Mouse (Mus musculus): Measurements from ENCODE around the gene Bmp8b. TPM values are rescaled to one million over a fixed set of nuclear protein-coding genes. Genes with fewer than 3 reads are reported as not detected.
"Not testable (repeated sequence)": the region's sequence is repeated elsewhere in the genome, so short reads cannot be mapped to it uniquely, and the experiment has no call there.

Bmp8b gene
- total and polyA plus RNA-seq, 3 experiments, result 0.05 TPM; not detected in 2

DNA sequence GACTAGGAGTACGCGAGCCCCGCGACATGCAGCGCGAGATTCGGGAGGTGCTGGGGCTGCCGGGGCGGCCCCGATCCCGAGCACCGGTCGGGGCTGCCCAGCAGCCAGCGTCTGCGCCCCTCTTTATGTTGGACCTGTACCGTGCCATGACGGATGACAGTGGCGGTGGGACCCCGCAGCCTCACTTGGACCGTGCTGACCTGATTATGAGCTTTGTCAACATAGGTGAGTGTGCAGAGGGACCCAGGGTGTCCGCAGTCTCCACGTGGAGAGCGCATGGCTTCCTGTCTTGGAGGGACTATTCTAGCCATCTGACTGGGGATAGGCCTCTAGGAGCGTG is 456 bp downstream of the Bmp8b start:
- no peak overlapping the region for H3K4me3 ChIP-seq (ENCODE audit: low read depth, low read length)
- TF ChIP-seq GATA2 (IDR thresholded peaks at IDR 0.05; ENCODE audit: borderline replicate concordance, low read depth, low read length), result no peak
- no peak for TF ChIP-seq TAL1 (conservative IDR thresholded peaks at IDR 0.05; ENCODE audit: low read depth, low read length)
- no peak for TF ChIP-seq POLR2AphosphoS5 (IDR thresholded peaks at IDR 0.05; ENCODE audit: insufficient replicate concordance, low read depth, low read length)
- TF ChIP-seq CTCF (IDR thresholded peaks at IDR 0.05; ENCODE audit: low read depth, low read length), result no peak
- no peak for TF ChIP-seq GATA1 (IDR thresholded peaks at IDR 0.05; ENCODE audit: borderline replicate concordance, low read length)
- peaks cover 5% of the 10 kb centered on the region; the same call in 1 of the 2 replicates for H3K27me3 ChIP-seq (ENCODE audit: insufficient read depth, low read length)
- H3K9me3 ChIP-seq (replicated peaks), result no peaks in the 10 kb centered on the region
- ATAC-seq (ENCODE audit: extremely low read depth, insufficient number of reproducible peaks, low FRiP score, poor library complexity, severe bottlenecking) (no peak), DNase-seq (ENCODE audit: low spot score) (no peak)
- no peaks in the 10 kb centered on the region for H3K36me3 ChIP-seq (replicated peaks)
- no peaks in the 10 kb centered on the region for H3K4me1 ChIP-seq (ENCODE audit: insufficient read depth, low read depth, low read length)

DNA sequence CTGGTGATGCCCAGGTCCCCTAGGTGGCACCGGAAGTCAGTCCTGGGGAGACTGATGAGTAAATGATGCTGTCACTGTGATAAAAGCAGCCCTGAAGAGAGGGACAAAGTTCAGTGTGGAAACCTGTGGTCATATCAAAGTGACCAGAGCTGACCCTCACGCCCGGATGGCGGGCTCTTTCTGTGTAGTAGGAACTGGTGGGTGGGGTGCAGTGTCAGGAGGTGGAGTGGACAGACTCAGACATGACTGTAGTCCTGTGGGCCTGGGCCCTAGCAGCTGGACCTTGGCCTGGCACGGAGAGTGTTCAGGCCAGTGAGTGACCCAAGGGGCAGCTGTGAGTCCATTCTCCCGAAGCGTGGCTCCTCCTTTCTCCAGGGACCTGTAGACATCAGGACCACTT is 964 bp downstream of the Bmp8b start:
- not testable (repeated sequence) for H3K27me3 ChIP-seq (ENCODE audit: insufficient read depth, low read length); H3K4me3 ChIP-seq (ENCODE audit: low read depth, low read length); H3K36me3 ChIP-seq (replicated peaks); ATAC-seq (ENCODE audit: extremely low read depth, insufficient number of reproducible peaks, low FRiP score, poor library complexity, severe bottlenecking); H3K4me1 ChIP-seq (ENCODE audit: insufficient read depth, low read depth, low read length); H3K9me3 ChIP-seq (replicated peaks); DNase-seq (ENCODE audit: low spot score)

DNA sequence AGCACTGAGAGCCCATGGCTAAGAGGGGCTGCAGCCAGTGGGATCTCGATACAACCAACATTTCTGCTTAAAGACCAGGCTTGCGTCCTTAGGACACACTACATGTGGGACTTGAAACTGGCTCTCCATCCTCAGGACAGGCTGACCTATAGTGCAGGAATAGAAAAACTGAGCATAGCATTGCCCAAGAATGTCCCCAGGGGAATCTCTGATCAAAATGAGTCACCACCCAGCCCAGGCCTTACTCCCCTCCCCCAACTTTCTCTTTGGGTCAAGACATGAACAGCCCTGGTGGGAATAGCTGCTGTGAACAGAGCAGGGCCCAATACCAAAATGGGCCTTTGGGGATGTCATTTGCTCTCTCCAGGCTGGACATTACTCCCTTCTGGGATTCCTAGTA is 1.9 kb downstream of the Bmp8b start:
- Histone ChIP-seq H3K27me3 (ENCODE audit: insufficient read depth, low read length) (peaks cover 10% of the 10 kb centered on the region; the same call in 1 of the 2 replicates), H3K36me3 (replicated peaks) (no peaks in the 10 kb centered on the region), H3K4me3 (ENCODE audit: low read depth, low read length) (no peak overlapping the region), H3K9me3 (replicated peaks) (no peaks in the 10 kb centered on the region), H3K4me1 (ENCODE audit: insufficient read depth, low read depth, low read length) (no peaks in the 10 kb centered on the region)
- ATAC-seq (ENCODE audit: extremely low read depth, insufficient number of reproducible peaks, low FRiP score, poor library complexity, severe bottlenecking) (no peak), DNase-seq (ENCODE audit: low spot score) (no peak)
- TF ChIP-seq POLR2AphosphoS5 (IDR thresholded peaks at IDR 0.05; ENCODE audit: insufficient replicate concordance, low read depth, low read length) (no peak), CTCF (IDR thresholded peaks at IDR 0.05; ENCODE audit: low read depth, low read length) (no peak), TAL1 (conservative IDR thresholded peaks at IDR 0.05; ENCODE audit: low read depth, low read length) (no peak), GATA1 (IDR thresholded peaks at IDR 0.05; ENCODE audit: borderline replicate concordance, low read length) (no peak), GATA2 (IDR thresholded peaks at IDR 0.05; ENCODE audit: borderline replicate concordance, low read depth, low read length) (no peak)

DNA sequence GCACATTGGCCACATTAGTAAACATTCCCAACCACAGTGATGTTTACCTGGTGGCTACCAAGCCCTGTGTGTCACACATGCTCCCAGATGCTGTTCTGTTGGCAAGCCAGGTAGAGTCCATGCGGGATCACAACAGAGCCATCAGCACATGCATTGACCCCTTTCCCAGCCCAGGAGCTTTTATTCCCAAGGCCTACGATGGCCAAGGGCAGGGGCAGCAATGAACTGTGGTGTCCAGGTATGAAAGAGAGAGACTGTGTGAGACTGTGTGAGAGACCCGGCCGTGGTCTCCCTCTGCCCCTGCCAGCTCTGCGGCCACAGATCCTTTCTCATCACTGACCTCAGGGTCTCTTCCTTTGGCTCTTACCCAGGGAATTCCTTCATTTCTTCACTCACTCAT is 3.1 kb downstream of the Bmp8b start:
- Histone ChIP-seq H3K4me3 (ENCODE audit: low read depth, low read length) (no peak overlapping the region), H3K4me1 (ENCODE audit: insufficient read depth, low read depth, low read length) (no peaks in the 10 kb centered on the region; the same call in 1 of the 2 replicates), H3K27me3 (ENCODE audit: insufficient read depth, low read length) (peaks cover 12% of the 10 kb centered on the region; the same call in 1 of the 2 replicates), H3K9me3 (replicated peaks) (no peaks in the 10 kb centered on the region), H3K36me3 (replicated peaks) (no peaks in the 10 kb centered on the region)
- no peak for ATAC-seq (ENCODE audit: extremely low read depth, insufficient number of reproducible peaks, low FRiP score, poor library complexity, severe bottlenecking)
- DNase-seq (ENCODE audit: low spot score), result no peak
- TF ChIP-seq GATA1 (IDR thresholded peaks at IDR 0.05; ENCODE audit: borderline replicate concordance, low read length), result no peak
- TF ChIP-seq CTCF (IDR thresholded peaks at IDR 0.05; ENCODE audit: low read depth, low read length), result no peak
- TF ChIP-seq POLR2AphosphoS5 (IDR thresholded peaks at IDR 0.05; ENCODE audit: insufficient replicate concordance, low read depth, low read length), result no peak

DNA sequence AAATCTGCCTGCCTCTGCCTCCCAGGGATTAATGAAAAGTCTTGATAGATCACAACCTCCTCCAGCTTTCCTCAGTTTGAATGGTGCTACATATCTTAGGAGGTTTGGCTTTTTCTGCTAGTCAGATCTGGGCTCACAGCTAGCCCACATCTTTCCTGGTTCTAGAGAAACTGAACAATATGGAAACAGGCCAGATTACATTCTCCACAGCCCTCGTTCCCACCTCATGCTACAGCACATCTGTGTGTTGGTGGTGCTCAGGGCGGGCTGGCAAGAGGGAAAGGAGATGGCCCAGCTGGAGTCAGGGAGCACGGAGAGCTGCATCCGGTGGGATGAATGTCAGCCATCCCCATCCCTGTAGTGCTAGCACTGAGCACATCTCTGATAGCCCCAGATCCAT is 5.8 kb downstream of the Bmp8b start:
- H3K36me3 ChIP-seq (replicated peaks), result no peaks in the 10 kb centered on the region
- peaks cover 14% of the 10 kb centered on the region; the same call in 1 of the 2 replicates for H3K27me3 ChIP-seq (ENCODE audit: insufficient read depth, low read length)
- H3K9me3 ChIP-seq (replicated peaks), result no peaks in the 10 kb centered on the region
- no peaks in the 10 kb centered on the region; the same call in 1 of the 2 replicates for H3K4me1 ChIP-seq (ENCODE audit: insufficient read depth, low read depth, low read length)
- H3K4me3 ChIP-seq (ENCODE audit: low read depth, low read length), result no peak overlapping the region
- TF ChIP-seq TAL1 (conservative IDR thresholded peaks at IDR 0.05; ENCODE audit: low read depth, low read length) (no peak), GATA1 (IDR thresholded peaks at IDR 0.05; ENCODE audit: borderline replicate concordance, low read length) (no peak), CTCF (IDR thresholded peaks at IDR 0.05; ENCODE audit: low read depth, low read length) (no peak), POLR2AphosphoS5 (IDR thresholded peaks at IDR 0.05; ENCODE audit: insufficient replicate concordance, low read depth, low read length) (no peak), GATA2 (IDR thresholded peaks at IDR 0.05; ENCODE audit: borderline replicate concordance, low read depth, low read length) (no peak)
- ATAC-seq (ENCODE audit: extremely low read depth, insufficient number of reproducible peaks, low FRiP score, poor library complexity, severe bottlenecking) (no peak), DNase-seq (ENCODE audit: low spot score) (no peak)

DNA sequence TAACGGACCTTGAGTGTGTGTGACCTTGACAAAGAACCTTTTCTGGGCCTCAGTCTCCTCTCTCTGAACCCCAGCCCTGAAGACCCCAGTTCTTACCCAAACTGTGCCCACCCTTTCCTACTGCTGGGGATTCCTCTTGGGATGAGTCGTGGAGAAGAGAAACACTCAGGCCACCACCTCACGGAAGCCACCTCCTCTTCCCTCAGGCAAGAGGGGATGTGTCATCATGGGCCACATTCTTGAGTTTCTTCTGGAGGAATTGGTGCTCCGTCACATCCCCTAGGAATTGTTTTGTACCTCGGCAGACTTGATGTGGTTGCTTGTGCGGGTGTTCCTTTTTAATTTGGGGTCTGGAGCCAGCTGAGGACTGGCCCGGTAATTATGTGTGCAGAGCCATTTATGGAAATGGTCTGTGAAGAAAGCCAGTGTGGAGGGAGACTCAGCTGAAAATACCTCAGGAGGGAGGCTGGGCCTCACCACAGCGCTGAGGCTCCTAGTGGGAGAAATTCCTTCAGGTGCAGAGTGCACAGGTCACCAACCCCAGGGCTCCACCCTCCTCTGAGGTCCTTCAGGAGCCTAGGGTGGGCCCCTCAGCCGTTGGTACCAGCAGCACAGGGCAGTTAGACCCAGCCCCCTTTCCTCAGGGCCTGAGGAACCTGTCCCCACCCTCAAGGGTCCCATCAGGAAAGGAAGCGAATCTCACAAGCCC is 6.5 kb downstream of the Bmp8b start:
- ATAC-seq (ENCODE audit: extremely low read depth, insufficient number of reproducible peaks, low FRiP score, poor library complexity, severe bottlenecking); H3K36me3 ChIP-seq (replicated peaks); DNase-seq (ENCODE audit: low spot score); H3K9me3 ChIP-seq (replicated peaks); H3K4me3 ChIP-seq (ENCODE audit: low read depth, low read length); H3K4me1 ChIP-seq (ENCODE audit: insufficient read depth, low read depth, low read length): not testable (repeated sequence)
- peaks cover 14% of the 10 kb centered on the region; the same call in 1 of the 2 replicates for H3K27me3 ChIP-seq (ENCODE audit: insufficient read depth, low read length)

DNA sequence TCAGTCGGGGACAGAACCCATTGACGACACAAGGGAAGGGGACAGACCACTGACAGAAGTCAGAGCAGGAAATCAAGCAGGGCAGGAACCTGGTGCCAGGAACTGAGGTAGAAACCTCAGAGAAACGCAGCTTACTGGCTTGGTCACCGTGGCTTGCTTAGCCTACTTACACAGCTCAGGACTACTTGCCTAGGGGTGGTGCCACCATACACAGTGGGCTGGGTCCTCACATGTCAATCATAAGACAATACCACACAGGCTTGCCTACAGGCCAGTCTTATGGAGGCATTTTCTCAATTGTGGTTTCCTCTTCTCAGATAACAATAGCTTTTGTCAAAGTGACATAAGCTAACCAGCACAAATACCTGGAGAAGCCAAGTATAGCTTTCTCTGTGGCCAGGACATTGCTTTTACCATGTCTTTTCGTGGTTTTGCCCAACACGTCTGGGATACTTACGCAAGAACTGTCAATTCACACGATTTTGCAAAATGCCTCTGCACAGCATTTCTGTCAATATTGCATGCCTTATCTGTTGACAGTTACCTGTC is 7.3 kb downstream of the Bmp8b start:
- Histone ChIP-seq H3K36me3 (replicated peaks) (no peaks in the 10 kb centered on the region), H3K4me1 (ENCODE audit: insufficient read depth, low read depth, low read length) (no peaks in the 10 kb centered on the region; the same call in 1 of the 2 replicates), H3K4me3 (ENCODE audit: low read depth, low read length) (no peak overlapping the region), H3K9me3 (replicated peaks) (peaks cover 8% of the 10 kb centered on the region), H3K27me3 (ENCODE audit: insufficient read depth, low read length) (peaks cover 14% of the 10 kb centered on the region; the same call in 1 of the 2 replicates)
- ATAC-seq (ENCODE audit: extremely low read depth, insufficient number of reproducible peaks, low FRiP score, poor library complexity, severe bottlenecking), result no peak
- no peak for TF ChIP-seq TAL1 (conservative IDR thresholded peaks at IDR 0.05; ENCODE audit: low read depth, low read length)
- no peak for TF ChIP-seq GATA1 (IDR thresholded peaks at IDR 0.05; ENCODE audit: borderline replicate concordance, low read length)
- no peak for TF ChIP-seq POLR2AphosphoS5 (IDR thresholded peaks at IDR 0.05; ENCODE audit: insufficient replicate concordance, low read depth, low read length)
- no peak for TF ChIP-seq GATA2 (IDR thresholded peaks at IDR 0.05; ENCODE audit: borderline replicate concordance, low read depth, low read length)
- TF ChIP-seq CTCF (IDR thresholded peaks at IDR 0.05; ENCODE audit: low read depth, low read length), result no peak
- DNase-seq (ENCODE audit: low spot score), result no peak

DNA sequence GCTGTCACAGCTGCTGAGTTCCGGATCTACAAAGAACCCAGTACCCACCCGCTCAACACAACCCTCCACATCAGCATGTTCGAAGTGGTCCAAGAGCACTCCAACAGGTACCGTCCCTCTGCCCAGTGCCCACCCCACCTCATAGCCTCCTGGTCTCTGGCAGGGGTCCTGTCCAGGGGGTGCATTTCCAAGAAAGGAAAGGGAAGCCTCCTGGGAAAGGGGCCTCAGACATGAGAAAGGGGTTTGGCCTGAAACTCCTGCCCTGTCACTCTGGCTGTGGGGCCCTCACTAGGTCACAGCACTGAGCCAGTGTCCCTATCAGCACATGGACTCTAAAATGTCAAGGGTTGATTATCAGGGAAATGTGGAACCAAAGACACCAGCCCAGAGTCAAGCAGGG is 9.7 kb downstream of the Bmp8b start:
- ATAC-seq (ENCODE audit: extremely low read depth, insufficient number of reproducible peaks, low FRiP score, poor library complexity, severe bottlenecking); H3K36me3 ChIP-seq (replicated peaks); H3K9me3 ChIP-seq (replicated peaks); H3K4me3 ChIP-seq (ENCODE audit: low read depth, low read length); H3K4me1 ChIP-seq (ENCODE audit: insufficient read depth, low read depth, low read length); DNase-seq (ENCODE audit: low spot score): not testable (repeated sequence)
- peaks cover 11% of the 10 kb centered on the region; the same call in 1 of the 2 replicates for H3K27me3 ChIP-seq (ENCODE audit: insufficient read depth, low read length)
